Mouse (Mus musculus): ENCODE results near the gene Olfr893. TPM values are rescaled to one million over a fixed set of nuclear protein-coding genes. Genes with fewer than 3 reads are reported as not detected.

Olfr893 gene
- polyA plus RNA-seq (2012; rRNA removed; ENCODE audit: low replicate concordance) = not detected in 2 replicates

GRCm38 (mm10) chr9:38208065-38208464 is at the start of gene Olfr893:
Gene Olfr893 (plus strand): TSS chr9:38208365.

DNA sequence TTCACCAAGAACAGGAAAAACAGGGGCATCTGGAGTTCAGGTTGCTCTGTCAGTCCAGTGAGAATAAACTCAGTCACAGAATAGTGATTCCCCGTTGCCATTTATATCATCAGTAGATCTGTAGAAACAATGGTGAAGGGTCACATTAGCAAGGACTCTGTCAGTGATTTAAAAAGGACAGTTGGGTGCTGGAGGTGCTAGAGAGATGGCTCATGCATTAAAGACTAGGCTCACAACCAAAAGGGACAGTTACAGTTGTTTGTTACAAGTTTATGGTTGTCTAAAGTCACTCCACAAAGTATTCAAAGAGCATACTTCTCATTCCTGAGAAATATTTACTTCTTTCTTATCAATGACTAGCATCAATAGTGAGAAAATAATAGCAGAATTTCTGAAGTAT is 27.4 kb upstream of the Olfr893 start, which contains the start of gene Olfr891:
TSS of gene Olfr891 (minus strand) at position 101 of the 400 bp plus-strand sequence.

GRCm38 (mm10) chr9:38217755-38218154 is 9.6 kb downstream of the Olfr893 start, which contains the start of gene Olfr894:
Gene Olfr894 (plus strand): TSS chr9:38218055.

DNA sequence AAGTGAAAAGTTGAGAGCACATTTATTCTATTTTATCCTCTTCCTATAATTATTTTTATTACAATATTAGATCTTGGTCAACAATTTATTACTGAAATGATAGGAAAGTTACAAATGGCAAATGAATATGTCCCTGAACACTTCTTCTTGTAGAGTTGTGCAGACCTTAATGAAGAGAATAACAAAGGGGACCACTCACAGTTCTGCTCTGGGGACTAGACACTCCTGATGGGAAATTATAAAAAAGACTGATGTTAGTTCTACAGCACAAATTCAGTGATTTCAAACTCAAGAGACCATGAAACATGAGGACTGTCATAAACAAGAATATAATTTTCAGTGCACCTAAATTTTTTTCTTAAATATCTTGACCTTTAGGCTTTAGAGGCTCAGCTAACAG is 44.3 kb downstream of the Olfr893 start, which contains the start of gene Olfr143:
TSS of gene Olfr143 (plus strand) at position 301 of the 400 bp plus-strand sequence.

Other genes with a start within 250 kb of the Olfr893 start
- gene Olfr881, start 216.5 kb upstream of the Olfr893 start, polyA plus RNA-seq (2012; rRNA removed; ENCODE audit: low replicate concordance) = not detected in 2 replicates
- gene Olfr883, start 182.6 kb upstream of the Olfr893 start, polyA plus RNA-seq (2012; rRNA removed; ENCODE audit: low replicate concordance) = not detected in 2 replicates
- gene Olfr884, start 161.8 kb upstream of the Olfr893 start, polyA plus RNA-seq (2012; rRNA removed; ENCODE audit: low replicate concordance) = not detected in 2 replicates
- not detected in 2 replicates for gene Olfr885, start 147.0 kb upstream of the Olfr893 start, polyA plus RNA-seq (2012; rRNA removed; ENCODE audit: low replicate concordance)
- not detected in 2 replicates for gene Olfr887, start 124.3 kb upstream of the Olfr893 start, polyA plus RNA-seq (2012; rRNA removed; ENCODE audit: low replicate concordance)
- gene Olfr888, start 100.2 kb upstream of the Olfr893 start, polyA plus RNA-seq (2012; rRNA removed; ENCODE audit: low replicate concordance) = not detected in 2 replicates
- gene Olfr889, start 93.2 kb upstream of the Olfr893 start, polyA plus RNA-seq (2012; rRNA removed; ENCODE audit: low replicate concordance) = not detected in 2 replicates
- not detected in 2 replicates for gene Olfr890, start 65.8 kb upstream of the Olfr893 start, polyA plus RNA-seq (2012; rRNA removed; ENCODE audit: low replicate concordance)
- gene Olfr891, start 27.5 kb upstream of the Olfr893 start, polyA plus RNA-seq (2012; rRNA removed; ENCODE audit: low replicate concordance) = not detected in 2 replicates
- not detected in 2 replicates for gene Olfr894, start 9.7 kb downstream of the Olfr893 start, polyA plus RNA-seq (2012; rRNA removed; ENCODE audit: low replicate concordance)
- gene Olfr143, start 44.4 kb downstream of the Olfr893 start, polyA plus RNA-seq (2012; rRNA removed; ENCODE audit: low replicate concordance) = not detected in 2 replicates
- gene Olfr895, start 59.5 kb downstream of the Olfr893 start, polyA plus RNA-seq (2012; rRNA removed; ENCODE audit: low replicate concordance) = not detected in 2 replicates
- not detected in 2 replicates for gene Olfr896-ps1, start 82.7 kb downstream of the Olfr893 start, polyA plus RNA-seq (2012; rRNA removed; ENCODE audit: low replicate concordance)
- not detected in 2 replicates for gene Olfr25, start 120.7 kb downstream of the Olfr893 start, polyA plus RNA-seq (2012; rRNA removed; ENCODE audit: low replicate concordance)
- not detected in 2 replicates for gene Olfr898, start 140.0 kb downstream of the Olfr893 start, polyA plus RNA-seq (2012; rRNA removed; ENCODE audit: low replicate concordance)
- not detected in 2 replicates for gene Olfr250, start 158.5 kb downstream of the Olfr893 start, polyA plus RNA-seq (2012; rRNA removed; ENCODE audit: low replicate concordance)
- not detected in 2 replicates for gene Olfr251, start 168.7 kb downstream of the Olfr893 start, polyA plus RNA-seq (2012; rRNA removed; ENCODE audit: low replicate concordance)
- gene Olfr147, start 193.3 kb downstream of the Olfr893 start, polyA plus RNA-seq (2012; rRNA removed; ENCODE audit: low replicate concordance) = not detected in 2 replicates
- gene Olfr901, start 221.1 kb downstream of the Olfr893 start, polyA plus RNA-seq (2012; rRNA removed; ENCODE audit: low replicate concordance) = not detected in 2 replicates
- gene Olfr902, start 239.3 kb downstream of the Olfr893 start, polyA plus RNA-seq (2012; rRNA removed; ENCODE audit: low replicate concordance) = not detected in 2 replicates